Mouse (Mus musculus) bone marrow macrophage, adult 2 months (primary cell): ENCODE results near the gene Arfgap2. TPM values are rescaled to one million over a fixed set of nuclear protein-coding genes. Genes with fewer than 3 reads are reported as not detected.
A peak's percentile ranks its signal among the peaks of the same experiment; 100 is the strongest.

Experiments used
- H3K27ac ChIP-seq: 2 replicates; pipeline ENCODE4 v1.5.1; 2012; ENCODE audit warnings: low read depth, low read length; ENCODE audit not compliant: insufficient read depth
- H3K4me1 ChIP-seq: 2 replicates; pipeline ENCODE4 v1.6.1; 2012; ENCODE audit warnings: low read length; ENCODE audit not compliant: control insufficient read depth, insufficient read depth
- H3K4me3 ChIP-seq: 2 replicates; pipeline ENCODE4 v1.5.1; 2012; ENCODE audit warnings: mild to moderate bottlenecking, low read length, moderate library complexity; ENCODE audit not compliant: insufficient read depth
- CTCF ChIP-seq: IDR thresholded peaks from 2 replicates; pipeline ENCODE4 v1.5.1; 2012; ENCODE audit warnings: low read depth, mild to moderate bottlenecking, low read length, moderate library complexity
- POLR2A ChIP-seq: IDR thresholded peaks from 2 replicates; pipeline ENCODE4 v1.6.1; 2012; ENCODE audit warnings: mild to moderate bottlenecking, low read depth, low read length, borderline replicate concordance
- polyA plus RNA-seq: library from polyadenylated mRNA; stranded (reverse); fragments of >200 nt; gene quantifications from 2 replicates; pipeline ENCODE4 v1.2.4, GENCODE M21; 2012; ENCODE audit not compliant: missing spikeins, insufficient read depth, insufficient read length

Gene Arfgap2
- polyA plus RNA-seq, 1 experiment: 52.3 TPM

DNA sequence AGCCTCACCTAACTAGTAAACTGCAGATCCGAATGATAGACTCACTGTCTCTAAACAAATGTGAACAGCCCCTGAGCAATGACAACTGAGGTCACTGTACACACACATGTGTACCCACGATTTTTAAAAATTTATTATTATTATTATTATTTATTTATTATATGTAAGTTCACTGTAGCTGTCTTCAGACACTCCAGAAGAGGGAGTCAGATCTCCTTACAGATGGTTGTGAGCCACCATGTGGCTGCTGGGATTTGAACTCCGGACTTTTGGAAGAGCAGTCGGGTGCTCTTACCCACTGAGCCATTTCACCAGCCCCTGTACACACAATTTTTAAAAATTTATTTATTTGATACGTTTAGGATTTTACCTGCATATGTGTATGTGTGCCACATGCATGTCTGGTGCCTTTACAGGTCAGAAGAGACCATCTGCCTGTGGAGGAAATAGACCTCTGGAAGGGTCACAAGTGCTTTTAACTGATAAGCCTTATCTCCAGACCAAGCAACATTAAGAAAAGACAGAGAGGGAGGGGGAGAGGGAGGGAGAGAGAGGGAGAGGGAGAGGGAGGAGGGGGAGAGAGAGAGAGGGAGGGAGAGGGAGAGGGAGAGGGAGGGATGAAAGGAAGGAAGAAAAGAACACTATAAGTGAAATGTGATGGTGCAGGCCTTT is 20.1 kb upstream of the Arfgap2 start:
- Histone ChIP-seq H3K4me3 (no peak overlapping the region), H3K27ac (no peak overlapping the region)
- TF ChIP-seq CTCF (no peak), POLR2A (no peak)

DNA sequence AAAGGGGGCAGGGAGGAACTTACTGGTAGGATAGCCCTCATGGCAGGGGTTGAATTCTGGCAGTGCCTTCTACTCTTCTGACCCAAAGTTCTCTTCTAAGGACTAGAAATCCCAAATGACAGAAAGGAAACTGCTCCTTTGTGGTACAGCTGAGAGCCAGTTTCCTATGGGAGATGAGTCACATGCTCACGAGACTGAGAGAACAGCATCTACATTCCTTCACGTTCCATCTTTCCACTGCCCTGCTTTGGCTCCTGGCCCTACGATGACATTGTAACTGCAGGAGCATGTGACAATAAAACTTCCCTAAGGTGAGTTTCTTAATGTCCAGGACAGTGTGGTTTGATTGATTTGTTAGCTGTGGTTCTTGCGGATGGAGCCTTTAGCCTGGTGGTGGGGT is 16.4 kb upstream of the Arfgap2 start:
- Histone ChIP-seq H3K4me3 (no peak overlapping the region), H3K27ac (no peak overlapping the region), H3K4me1 (peaks cover 9% of the 10 kb centered on the region)
- TF ChIP-seq CTCF (no peak), POLR2A (no peak)

More for the DNA sequence above, 20.1 kb upstream of the Arfgap2 start:
- H3K4me1 ChIP-seq: peaks cover 18% of the 10 kb centered on the region

DNA sequence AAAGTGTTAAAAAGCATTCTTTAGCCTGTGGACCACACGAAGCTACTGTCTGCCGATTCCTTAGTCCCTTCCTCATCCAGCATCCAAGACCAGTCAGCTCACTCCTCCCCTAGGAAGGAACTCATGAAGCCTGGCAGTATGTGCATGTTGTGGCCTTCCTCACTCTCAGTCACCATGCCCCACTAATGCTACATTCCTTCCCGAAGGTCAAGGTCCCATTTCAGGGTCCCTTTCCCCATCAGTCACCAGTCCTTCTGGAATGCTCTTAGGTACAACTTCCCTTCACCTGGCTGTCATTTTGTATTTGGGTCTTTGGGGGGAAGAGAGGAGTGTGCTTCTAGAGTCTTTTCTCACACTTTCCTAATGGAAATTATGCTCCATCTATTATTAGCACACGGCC is 12.8 kb upstream of the Arfgap2 start:
- Histone ChIP-seq H3K27ac (no peak overlapping the region), H3K4me3 (no peak overlapping the region), H3K4me1 (peaks cover 9% of the 10 kb centered on the region)
- TF ChIP-seq POLR2A (no peak), CTCF (no peak)

DNA sequence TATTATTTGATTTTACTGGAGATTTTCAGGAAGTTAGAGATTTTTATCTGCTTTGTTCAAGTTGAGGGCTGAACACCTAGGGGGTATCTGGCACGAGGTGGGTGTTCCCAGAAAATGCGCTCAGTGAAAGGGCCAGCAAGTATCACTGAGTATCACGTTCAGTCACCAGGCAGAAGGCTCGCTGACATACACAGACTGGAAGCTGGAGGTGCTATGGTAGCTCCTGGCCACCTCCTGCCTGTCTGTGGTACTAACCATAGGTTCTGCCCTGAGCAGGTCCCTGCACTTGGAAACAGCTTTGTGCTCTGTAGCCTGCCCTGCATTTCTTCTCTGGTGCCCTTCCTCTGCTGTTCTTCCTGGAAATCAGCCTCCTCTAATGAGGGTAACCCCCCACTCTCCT is 12.3 kb upstream of the Arfgap2 start:
- Histone ChIP-seq H3K4me3 (no peak overlapping the region), H3K27ac (no peak overlapping the region), H3K4me1 (peaks cover 9% of the 10 kb centered on the region)
- no peak for TF ChIP-seq POLR2A
- TF ChIP-seq CTCF: no peak

DNA sequence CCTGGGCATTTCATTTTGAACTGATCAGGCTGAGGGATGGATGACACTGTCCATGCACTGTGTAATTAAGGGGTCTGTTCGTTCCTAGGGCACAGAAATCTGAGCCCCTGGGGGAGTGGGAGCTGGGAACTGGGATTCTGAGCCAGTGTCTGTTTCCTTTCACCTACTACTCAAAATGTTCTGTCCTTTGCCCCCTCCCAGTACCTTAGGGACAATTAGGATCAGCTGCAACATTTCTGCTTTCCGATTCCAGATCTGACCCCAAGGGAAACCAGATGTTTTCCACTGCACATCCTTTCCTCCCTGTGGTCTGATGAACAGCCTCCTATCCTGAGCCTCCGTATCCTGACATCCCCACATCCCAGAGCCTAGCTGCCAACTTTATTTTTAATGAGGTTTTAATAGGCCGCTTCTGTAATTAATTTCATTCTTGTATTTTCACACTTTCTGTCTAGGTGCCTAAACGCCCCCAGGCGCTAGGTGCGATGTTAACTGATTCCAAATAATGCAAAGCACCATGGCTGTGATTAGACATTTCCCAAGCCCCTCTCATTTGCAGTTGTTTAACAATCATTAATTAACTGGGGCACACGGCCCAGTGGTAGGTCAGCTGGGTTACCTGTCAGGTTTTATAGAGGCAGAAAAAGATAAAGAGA is 9.9 kb upstream of the Arfgap2 start:
- Histone ChIP-seq H3K4me1 (peaks cover 4% of the 10 kb centered on the region), H3K27ac (no peak overlapping the region), H3K4me3 (no peak overlapping the region)
- TF ChIP-seq POLR2A (no peak), CTCF (no peak)

DNA sequence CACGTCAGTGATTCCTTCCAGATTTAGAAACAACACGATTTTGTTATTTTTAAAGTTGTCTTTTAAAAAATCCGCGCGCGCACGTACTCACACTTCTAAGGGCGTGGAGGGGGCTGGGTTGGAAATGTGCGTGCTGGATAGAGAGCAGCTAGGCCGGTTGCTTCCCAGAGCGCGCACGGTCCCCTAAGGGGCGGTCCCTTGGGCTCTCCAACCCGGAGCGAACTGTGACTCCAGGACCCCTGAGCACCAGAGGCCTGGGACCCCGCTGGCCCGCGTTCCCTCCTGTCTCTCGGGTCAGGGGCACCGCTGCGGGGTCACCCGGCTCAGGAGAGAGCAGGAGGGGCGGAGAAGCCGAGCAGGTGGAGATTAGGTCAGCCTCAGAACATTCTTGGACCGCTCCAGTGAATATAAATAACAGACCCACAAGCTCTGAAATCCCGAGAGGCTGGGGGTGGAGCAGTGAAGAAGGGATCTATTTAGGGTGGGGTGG is 9.1 kb upstream of the Arfgap2 start, which contains the start of gene Pacsin3:
TSS of gene Pacsin3 (plus strand) at position 294 of the 490 bp plus-strand sequence.
- H3K4me3 ChIP-seq: peak within 1 kb of the TSS; percentile 70
- no peak within 1 kb of the TSS for H3K27ac ChIP-seq
- TF ChIP-seq CTCF (no peak), POLR2A (no peak)
- H3K4me1 ChIP-seq: no peaks in the 10 kb centered on the region

DNA sequence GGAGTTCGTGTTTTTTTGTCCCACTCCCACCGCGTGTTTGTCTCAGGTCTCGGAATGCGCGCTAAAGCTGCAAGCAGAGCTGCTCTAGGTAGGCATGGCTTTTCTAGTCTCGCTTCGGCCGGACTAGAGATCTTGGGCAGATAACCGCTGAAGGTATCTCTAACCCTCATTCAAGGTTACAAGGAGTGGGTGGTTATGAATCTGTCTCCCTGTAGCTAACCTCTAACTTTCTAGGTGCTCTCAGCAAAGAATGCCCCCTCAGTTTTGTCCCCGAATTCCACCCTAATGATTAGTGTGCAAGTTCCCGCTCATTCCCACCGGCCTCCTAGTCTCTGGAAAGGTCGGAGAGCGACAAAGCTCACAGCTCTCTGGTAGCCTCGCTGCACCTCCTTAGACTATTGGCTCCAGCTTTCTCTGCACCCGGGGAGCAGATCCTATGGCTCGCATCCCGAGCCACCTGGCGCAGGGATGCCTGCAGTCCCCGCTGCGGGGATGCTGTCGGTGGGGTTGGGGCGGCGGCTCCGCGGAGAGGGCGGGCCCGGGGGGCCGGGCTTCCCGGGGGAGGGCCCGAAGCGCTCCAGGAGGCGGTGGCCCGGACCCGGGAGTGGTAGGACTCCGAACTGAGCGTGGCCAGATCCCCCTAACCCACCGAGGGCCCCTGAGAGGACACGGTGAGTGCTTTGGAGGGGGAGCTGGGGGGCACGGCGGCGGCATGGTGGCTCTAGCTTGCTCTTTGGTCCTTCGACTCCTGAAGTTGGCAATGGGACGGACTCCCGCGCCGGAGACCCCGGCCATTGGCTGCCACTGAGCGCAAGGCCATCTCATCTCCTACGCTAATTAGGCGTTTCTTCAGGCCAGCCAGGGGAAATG is 8.3 kb upstream of the Arfgap2 start:
- Histone ChIP-seq H3K27ac (no peak overlapping the region), H3K4me3 (peak overlapping the region; percentile 70), H3K4me1 (no peaks in the 10 kb centered on the region)
- no peak for TF ChIP-seq CTCF
- no peak for TF ChIP-seq POLR2A

DNA sequence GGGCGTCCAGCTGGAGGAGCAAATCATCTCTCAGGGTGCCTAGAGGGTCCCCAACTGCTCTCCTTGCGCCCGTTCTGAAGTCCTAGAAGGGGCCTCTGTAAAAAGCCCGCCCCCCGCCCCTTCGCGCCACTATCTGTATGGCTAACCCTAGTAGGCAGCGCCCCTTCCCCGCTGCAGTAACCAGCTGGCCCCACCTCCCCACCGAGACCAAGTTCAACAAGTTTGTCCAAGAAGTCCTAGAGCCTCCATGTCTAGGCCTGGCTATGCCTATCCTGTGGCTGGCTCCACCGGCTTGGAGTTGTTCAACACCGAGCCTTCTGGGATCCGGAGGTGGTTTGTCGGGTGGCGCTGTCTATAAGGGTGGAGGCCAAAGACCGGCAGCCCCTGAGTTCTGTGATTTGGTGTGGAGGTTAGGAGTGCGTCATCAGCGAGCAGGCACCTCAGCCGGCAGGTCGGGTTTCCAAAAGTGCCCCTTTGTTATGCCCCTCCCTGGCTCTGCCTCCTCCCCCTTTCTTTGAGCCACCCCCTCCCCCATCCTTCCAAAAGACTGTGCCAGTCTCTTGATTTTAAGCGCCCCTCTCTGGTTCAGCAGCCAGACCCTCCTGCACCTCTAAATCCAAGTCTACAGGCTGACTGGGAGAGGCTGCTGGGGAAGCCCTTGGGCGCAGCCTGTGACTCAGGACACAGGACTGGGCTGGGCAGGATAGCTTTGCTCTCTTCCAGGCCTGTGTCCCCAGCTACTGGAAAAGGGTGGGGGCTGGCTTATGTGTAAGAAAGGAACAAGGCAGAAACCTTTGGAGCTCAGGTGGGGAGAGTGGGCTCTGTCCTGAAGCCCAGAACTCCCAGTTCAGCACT is 7.4 kb upstream of the Arfgap2 start:
- no peak for TF ChIP-seq POLR2A
- TF ChIP-seq CTCF: no peak
- peak overlapping the region; percentile 70 for H3K4me3 ChIP-seq
- H3K4me1 ChIP-seq: no peaks in the 10 kb centered on the region
- no peak overlapping the region for H3K27ac ChIP-seq

DNA sequence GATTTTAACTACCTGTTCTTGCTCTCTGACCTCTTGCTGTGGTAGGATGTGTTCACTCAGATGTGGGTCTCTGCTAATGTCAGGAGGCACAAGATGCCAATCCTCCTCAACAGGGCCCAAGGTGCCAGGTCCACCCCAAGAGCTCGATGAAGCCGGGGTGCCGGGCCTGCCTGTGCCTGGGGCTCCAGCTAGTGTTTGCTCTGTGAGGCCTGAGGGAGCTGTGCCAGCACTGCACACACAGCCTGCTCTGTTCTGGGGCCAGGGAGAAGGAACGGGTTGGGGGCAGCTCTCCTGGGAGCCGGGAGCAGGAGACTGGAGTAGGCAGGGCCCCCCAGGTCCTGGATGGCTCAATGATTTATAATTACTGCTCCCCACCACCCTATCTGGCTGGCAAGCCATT is 6.7 kb upstream of the Arfgap2 start:
- Histone ChIP-seq H3K4me3 (no peak overlapping the region), H3K27ac (no peak overlapping the region)
- no peak for TF ChIP-seq POLR2A
- no peak for TF ChIP-seq CTCF

More for the DNA sequence above, 6.7 kb upstream of the Arfgap2 start:
- H3K4me1 ChIP-seq: no peaks in the 10 kb centered on the region
